Mouse (Mus musculus) intestine, embryonic 14.5 days (tissue): ENCODE data around the gene Zfp791. TPM values are rescaled to one million over a fixed set of nuclear protein-coding genes. Genes with fewer than 3 reads are reported as not detected.

Experiments
- ATAC-seq: fragments of 200-750 bp; cut with Nextera tagmentation; replicated peaks from 2 replicates; pipeline ENCODE4 v1.8.0; 2017; ENCODE audit warnings: low read depth, moderate number of reproducible peaks, moderate TSS enrichment, moderate library complexity; ENCODE audit not compliant: low FRiP score, low TSS enrichment
- DNase-seq: peaks from one replicate; pipeline ENCODE4 v3.0.0-alpha.2; 2018; ENCODE audit warnings: low spot score
- H3K27ac ChIP-seq: fragments of 300-500 bp; sonication (generic); 2 replicates; pipeline ENCODE4 v1.5.1; 2014; ENCODE audit warnings: low read depth, mild to moderate bottlenecking, control low read depth
- H3K27me3 ChIP-seq: fragments of 300-500 bp; sonication (generic); replicated peaks from 2 replicates; pipeline ENCODE4 v1.6.1; 2014; ENCODE audit warnings: low read length, control low read depth; ENCODE audit not compliant: control insufficient read depth, insufficient read depth
- H3K36me3 ChIP-seq: fragments of 300-500 bp; sonication (generic); 2 replicates; pipeline ENCODE4 v1.6.1; 2014; ENCODE audit warnings: low read length, control low read depth; ENCODE audit not compliant: control insufficient read depth, insufficient read depth
- H3K4me1 ChIP-seq: fragments of 300-500 bp; sonication (generic); replicated peaks from 2 replicates; pipeline ENCODE4 v1.6.1; 2014; ENCODE audit warnings: low read length, control low read depth, mixed read lengths; ENCODE audit not compliant: control insufficient read depth, insufficient read depth
- H3K4me2 ChIP-seq: fragments of 300-500 bp; sonication (generic); 2 replicates; pipeline ENCODE4 v1.6.1; 2014; ENCODE audit warnings: low read length
- H3K4me3 ChIP-seq: fragments of 300-500 bp; sonication (generic); 2 replicates; pipeline ENCODE4 v1.5.1; 2014; ENCODE audit warnings: low read depth, low read length, control low read depth, mixed read lengths
- H3K9ac ChIP-seq: fragments of 300-500 bp; sonication (generic); 2 replicates; pipeline ENCODE4 v1.6.1; 2014; ENCODE audit warnings: mild to moderate bottlenecking, low read length
- H3K9me3 ChIP-seq: fragments of 300-500 bp; sonication (generic); 2 replicates; pipeline ENCODE4 v1.6.1; 2016; ENCODE audit warnings: low read length, control low read depth; ENCODE audit not compliant: control insufficient read depth
- WGBS: fragments of 180-500 bp; shearing (Covaris S2); extraction: QIAGEN DNeasy Blood & Tissue Kit; methylation state at CpG from one replicate; pipeline ENCODE4 v1.1.7; 2014; 5-methylcytosine and 5-hydroxymethylcytosine counted together
- polyA plus RNA-seq: library from polyadenylated mRNA; unstranded; fragments of >200 nt; fragmentation: Nextera tagmentation; extraction: Ambion mirVana; gene quantifications from 2 replicates; pipeline ENCODE4 v1.2.1, GENCODE M21; 2014

Gene Zfp791
- polyA plus RNA-seq, 1 experiment from 2014 or later, result 2.2 TPM

DNA sequence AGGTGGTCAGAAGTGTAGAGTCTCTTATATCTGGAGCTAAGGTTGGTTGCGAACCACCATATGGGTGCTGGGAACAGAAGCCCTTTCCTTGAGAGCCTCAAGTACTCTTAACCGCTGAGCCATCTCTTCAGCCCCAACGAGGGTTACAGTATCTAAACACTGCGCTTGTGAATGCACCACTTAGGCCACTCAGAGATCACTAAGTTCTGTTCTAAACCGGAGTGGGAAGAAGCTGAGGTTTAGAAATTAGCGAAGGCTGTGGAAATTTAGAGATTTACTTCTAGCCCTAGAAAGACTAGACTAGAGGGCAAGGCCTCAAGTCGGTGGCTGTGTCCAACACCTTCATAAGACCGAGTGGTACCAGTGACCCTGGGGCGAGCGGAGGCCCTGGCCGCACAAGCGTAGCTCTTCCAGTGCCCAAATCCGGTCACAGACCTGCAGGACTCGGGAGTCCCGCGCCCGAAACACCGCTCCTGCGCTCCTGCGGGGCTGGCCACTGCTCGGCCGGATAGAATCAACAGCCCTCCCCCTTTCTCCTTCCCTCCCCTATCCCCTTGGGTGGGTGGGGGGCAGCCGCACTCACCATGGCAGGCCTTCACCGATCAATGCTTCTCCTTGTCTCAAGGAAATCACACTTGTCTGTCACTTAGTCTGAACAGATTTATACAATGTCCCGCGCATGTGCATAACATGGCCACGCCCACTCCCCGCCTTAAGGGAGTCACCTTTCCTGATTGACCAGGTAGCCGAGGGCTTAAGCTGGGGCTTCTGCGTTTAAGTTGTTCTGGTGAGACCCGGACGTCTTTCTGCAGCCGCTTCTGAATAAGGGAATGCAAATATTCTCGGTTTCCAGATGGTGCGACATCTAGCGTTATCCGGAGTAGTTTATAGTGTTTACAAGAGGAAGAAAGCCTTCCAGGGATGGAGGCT lies 3.6 kb downstream of the Zfp791 start:
- peak overlapping the region; percentile 51; the same call in 1 of the 2 replicates for H3K27ac ChIP-seq
- DNase-seq, result peak; percentile 95
- peak overlapping the region; percentile 62 for H3K4me2 ChIP-seq
- H3K27me3 ChIP-seq, result no peaks in the 10 kb centered on the region
- 7% methylated on average over 37 of the region's 37 CpGs for WGBS
- no peaks in the 10 kb centered on the region for H3K4me1 ChIP-seq
- no peaks in the 10 kb centered on the region for H3K36me3 ChIP-seq
- no peaks in the 10 kb centered on the region for H3K9me3 ChIP-seq
- peak; percentile 94 for ATAC-seq
- peak overlapping the region; percentile 70 for H3K4me3 ChIP-seq
- H3K9ac ChIP-seq, result peak overlapping the region; percentile 57

DNA sequence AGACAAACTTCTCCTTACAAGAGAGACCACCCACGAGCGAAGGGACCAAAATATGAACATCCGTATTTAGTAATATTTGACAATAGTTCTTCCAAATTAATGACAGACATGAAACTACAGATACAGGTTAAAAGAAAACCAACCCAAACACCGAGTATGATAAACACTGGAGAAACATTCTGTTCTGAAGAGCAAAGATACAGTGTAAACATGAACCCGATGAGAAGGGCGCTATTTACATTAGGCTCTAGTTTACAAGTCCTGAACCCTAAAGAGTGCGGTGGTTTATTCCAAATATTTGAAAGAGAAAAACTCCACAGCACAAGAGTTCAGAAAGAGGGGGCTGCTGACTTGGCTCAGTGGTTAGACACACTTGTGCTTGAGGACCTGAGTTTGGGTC lies 5.9 kb downstream of the Zfp791 start:
- Histone ChIP-seq H3K4me2 (no peak overlapping the region), H3K4me3 (no peak overlapping the region), H3K9me3 (0 out of 2 replicates have a peak, but pooled peaks cover 3% of the 10 kb centered on the region), H3K4me1 (no peaks in the 10 kb centered on the region), H3K27me3 (no peaks in the 10 kb centered on the region), H3K27ac (no peak overlapping the region), H3K9ac (no peak overlapping the region), H3K36me3 (0 out of 2 replicates have a peak, but pooled peaks cover under 1% of the 10 kb centered on the region)
- DNase-seq, result no peak
- WGBS, result 54% methylated on average over 7 of the region's 7 CpGs
- ATAC-seq, result no peak

DNA sequence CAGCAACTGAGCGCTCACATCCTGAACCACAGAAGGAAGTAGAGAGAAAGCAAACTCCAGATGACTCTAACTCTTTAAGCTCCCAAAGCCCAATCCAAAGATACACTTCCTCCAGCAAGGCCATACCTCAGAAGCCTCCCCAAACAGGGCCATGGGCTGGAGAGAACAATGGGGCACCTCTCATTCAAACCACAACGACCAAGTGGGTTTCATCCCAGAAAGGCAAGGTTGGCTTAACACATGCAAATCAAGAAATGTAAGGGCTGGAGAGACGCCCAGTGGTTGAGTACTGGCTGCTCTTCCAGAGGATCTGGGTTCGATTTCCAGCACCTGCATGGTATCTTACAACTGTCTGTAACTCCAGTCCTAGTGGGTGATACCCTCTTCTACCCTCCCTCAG lies 7.4 kb downstream of the Zfp791 start:
- Histone ChIP-seq H3K9ac (no peak overlapping the region), H3K4me1 (no peaks in the 10 kb centered on the region), H3K36me3 (peaks cover 15% of the 10 kb centered on the region), H3K4me3 (no peak overlapping the region), H3K27me3 (no peaks in the 10 kb centered on the region), H3K9me3 (peaks cover 7% of the 10 kb centered on the region; the same call in 1 of the 2 replicates), H3K27ac (no peak overlapping the region), H3K4me2 (no peak overlapping the region)
- no peak for ATAC-seq
- no peak for DNase-seq
- 82% methylated on average over 4 of the region's 4 CpGs for WGBS

DNA sequence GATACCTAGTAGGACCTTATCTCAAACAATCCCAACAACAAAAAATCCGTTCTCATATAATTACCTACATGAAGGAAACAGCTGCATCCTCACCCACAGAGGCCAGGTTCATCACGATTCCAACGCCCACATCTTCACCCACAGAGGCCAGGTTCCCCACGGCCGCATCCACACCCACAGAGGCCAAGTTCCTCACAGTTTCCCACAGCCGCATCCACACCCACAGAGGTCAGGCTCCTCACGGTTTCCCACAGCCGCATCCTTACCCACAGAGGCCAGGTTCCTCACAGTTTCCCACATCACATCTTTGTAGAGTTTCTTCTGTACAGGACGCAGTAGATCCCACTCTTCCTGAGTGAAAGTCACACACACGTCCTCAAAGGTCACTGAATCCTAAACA lies 9.7 kb downstream of the Zfp791 start:
- no peaks in the 10 kb centered on the region for H3K27me3 ChIP-seq
- WGBS, result 92% methylated on average over 10 of the region's 10 CpGs

DNA sequence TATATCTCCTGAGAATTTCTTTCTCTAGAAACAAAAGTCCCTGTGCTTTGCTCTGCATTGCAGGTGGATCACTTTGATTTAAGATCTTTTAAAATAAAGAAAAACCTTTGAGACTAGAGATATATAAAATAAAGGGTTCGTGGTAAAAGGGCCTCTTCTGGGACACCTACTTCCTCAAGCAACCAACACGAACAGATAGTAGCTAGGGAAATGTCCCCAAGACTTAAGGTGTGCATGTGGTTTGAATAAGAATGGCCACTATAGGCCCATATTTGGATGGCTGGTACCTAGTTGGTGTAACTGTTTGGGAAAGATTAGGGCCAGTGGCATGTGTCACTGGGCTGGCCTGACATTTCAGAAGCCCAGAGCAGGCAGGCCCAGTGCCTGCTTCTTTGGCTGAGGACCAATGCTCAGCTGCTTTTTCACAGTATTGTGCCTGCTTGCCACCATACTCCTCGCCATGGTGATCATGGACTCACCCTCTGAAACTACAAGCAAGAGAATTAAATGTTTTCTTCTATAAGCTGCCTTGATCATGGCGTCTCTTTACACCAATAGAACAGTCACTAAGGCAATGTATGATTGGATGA lies 22.7 kb downstream of the Zfp791 start:
- no peaks in the 10 kb centered on the region for H3K4me1 ChIP-seq
- no peaks in the 10 kb centered on the region for H3K27me3 ChIP-seq
- no peak overlapping the region for H3K9ac ChIP-seq
- no peak for ATAC-seq
- 84% methylated on average over 4 of the region's 4 CpGs for WGBS
- DNase-seq, result no peak
- no peak overlapping the region for H3K27ac ChIP-seq
- peaks cover 38% of the 10 kb centered on the region for H3K36me3 ChIP-seq
- no peak overlapping the region for H3K4me3 ChIP-seq
- no peaks in the 10 kb centered on the region for H3K9me3 ChIP-seq
- no peak overlapping the region for H3K4me2 ChIP-seq

More for the DNA sequence above, 9.7 kb downstream of the Zfp791 start:
- H3K9ac ChIP-seq, result no peak overlapping the region
- no peak for DNase-seq
- H3K4me2 ChIP-seq, result no peak overlapping the region
- peaks cover 7% of the 10 kb centered on the region; the same call in 1 of the 2 replicates for H3K9me3 ChIP-seq
- H3K27ac ChIP-seq, result no peak overlapping the region
- peaks cover 31% of the 10 kb centered on the region for H3K36me3 ChIP-seq
- no peak overlapping the region for H3K4me3 ChIP-seq
- ATAC-seq, result no peak
- no peaks in the 10 kb centered on the region for H3K4me1 ChIP-seq

DNA sequence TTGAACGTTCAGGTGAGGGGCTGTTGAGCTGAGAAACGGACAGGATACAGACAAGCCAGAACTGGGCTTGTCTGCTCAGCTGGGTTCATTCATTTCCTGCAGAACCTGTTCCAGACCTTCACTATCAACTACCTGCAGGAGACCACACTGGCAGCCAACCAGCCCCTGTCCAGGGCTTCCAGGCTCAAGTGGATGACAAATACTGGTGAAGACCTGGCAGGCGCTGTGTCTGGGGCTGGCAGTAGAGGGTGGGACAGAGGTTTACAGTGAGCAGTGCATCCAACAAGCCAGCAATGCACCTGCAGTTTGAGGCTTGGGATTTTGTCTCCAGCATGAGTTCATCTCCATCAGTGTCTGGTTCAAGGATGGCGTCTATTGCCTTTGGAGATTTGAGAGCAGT lies 26.0 kb downstream of the Zfp791 start:
- H3K27me3 ChIP-seq, result no peaks in the 10 kb centered on the region
- H3K9me3 ChIP-seq, result no peaks in the 10 kb centered on the region
- no peaks in the 10 kb centered on the region for H3K4me1 ChIP-seq
- no peak overlapping the region for H3K27ac ChIP-seq
- no peak for DNase-seq
- H3K4me3 ChIP-seq, result no peak overlapping the region
- 86% methylated on average over 4 of the region's 4 CpGs for WGBS
- H3K36me3 ChIP-seq, result peaks cover 63% of the 10 kb centered on the region
- H3K9ac ChIP-seq, result no peak overlapping the region
- no peak for ATAC-seq
- no peak overlapping the region for H3K4me2 ChIP-seq

DNA sequence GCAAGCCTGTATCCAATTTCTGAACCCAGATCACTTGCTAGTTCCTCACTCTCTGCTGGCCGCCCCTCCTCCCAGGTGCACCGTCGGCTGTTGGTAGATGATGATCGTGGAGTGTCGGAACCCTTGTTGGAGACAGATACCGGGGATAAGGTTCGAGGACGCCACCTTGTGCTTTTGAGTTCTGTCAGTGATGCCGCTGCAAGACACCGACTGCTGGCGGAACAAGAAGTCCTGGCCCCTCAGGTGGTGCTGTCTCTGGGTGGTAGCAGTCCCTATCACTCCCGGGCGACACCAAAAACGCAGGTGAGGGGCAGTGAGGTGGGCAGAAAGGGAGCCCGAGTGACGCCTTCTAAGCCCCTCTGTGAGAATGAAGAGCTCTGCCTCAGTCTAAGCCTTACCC lies 26.7 kb downstream of the Zfp791 start:
- no peak overlapping the region for H3K27ac ChIP-seq
- 94% methylated on average over 16 of the region's 16 CpGs for WGBS
- no peaks in the 10 kb centered on the region for H3K27me3 ChIP-seq
- DNase-seq, result no peak
- H3K36me3 ChIP-seq, result peaks cover 65% of the 10 kb centered on the region
- no peak overlapping the region for H3K9ac ChIP-seq
- ATAC-seq, result no peak
- no peak overlapping the region for H3K4me2 ChIP-seq
- no peak overlapping the region for H3K4me3 ChIP-seq
- H3K9me3 ChIP-seq, result no peaks in the 10 kb centered on the region
- H3K4me1 ChIP-seq, result no peaks in the 10 kb centered on the region

DNA sequence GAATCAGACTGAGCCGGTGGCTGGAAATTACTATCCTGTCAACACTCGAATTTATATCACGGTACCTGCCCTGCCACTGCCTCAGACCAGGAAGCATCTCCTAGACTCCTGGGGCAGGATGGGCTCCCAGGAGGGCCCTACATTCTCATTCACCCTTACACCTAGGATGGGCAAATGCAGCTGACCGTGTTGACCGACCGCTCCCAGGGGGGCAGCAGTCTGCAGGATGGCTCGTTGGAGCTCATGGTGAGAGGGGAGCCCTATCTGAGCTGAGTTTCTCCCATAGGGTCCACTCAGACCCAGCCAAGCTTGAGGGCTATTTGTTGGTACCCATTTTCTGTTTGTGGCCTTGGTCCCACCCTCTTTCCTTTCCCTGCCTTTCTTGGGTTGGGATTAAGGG lies 27.3 kb downstream of the Zfp791 start:
- no peak for ATAC-seq
- Histone ChIP-seq H3K4me2 (no peak overlapping the region), H3K4me3 (no peak overlapping the region), H3K27ac (no peak overlapping the region), H3K4me1 (no peaks in the 10 kb centered on the region), H3K9me3 (no peaks in the 10 kb centered on the region), H3K9ac (no peak overlapping the region), H3K27me3 (no peaks in the 10 kb centered on the region), H3K36me3 (peaks cover 69% of the 10 kb centered on the region)
- 93% methylated on average over 7 of the region's 7 CpGs for WGBS
- DNase-seq, result no peak
